Mouse (Mus musculus): Measurements from ENCODE around the gene Stat5b. TPM values are rescaled to one million over a fixed set of nuclear protein-coding genes. Genes with fewer than 3 reads are reported as not detected.

Stat5b gene
- polyA plus RNA-seq, 1 experiment from 2014 or later: 20.6 TPM

DNA sequence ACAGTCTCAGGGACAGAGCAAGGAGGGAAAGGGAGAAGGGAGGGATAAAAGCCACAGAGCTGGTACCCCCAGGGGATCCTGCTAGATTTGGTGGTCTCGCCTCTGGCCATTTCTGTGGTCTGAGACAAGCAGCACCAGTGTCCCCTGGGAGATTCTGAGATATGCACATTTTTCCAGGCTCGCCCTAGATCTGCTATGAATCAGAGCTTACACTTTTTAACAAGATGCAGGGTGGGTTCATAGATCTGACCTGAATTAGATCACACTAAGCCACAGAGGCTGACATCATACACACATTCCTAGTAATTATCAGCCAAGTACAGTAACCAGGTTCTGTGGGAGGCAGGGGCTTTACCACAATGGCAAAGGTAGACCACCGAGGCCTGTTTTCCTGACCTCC, 60.8 kb downstream of the Stat5b start:
- WGBS (ENCODE audit: insufficient replicate concordance): 74% methylated on average over 3 of the region's 3 CpGs
- Histone ChIP-seq H3K4me3 (replicated peaks) (no peak overlapping the region), H3K9me3 (replicated peaks) (no peaks in the 10 kb centered on the region), H3K27ac (replicated peaks) (no peak overlapping the region), H3K9ac (no peak overlapping the region), H3K36me3 (replicated peaks) (peaks cover 84% of the 10 kb centered on the region), H3K4me2 (no peak overlapping the region), H3K4me1 (replicated peaks) (no peaks in the 10 kb centered on the region), H3K27me3 (no peaks in the 10 kb centered on the region)
- no peak for ATAC-seq (ENCODE audit: insufficient read depth)

DNA sequence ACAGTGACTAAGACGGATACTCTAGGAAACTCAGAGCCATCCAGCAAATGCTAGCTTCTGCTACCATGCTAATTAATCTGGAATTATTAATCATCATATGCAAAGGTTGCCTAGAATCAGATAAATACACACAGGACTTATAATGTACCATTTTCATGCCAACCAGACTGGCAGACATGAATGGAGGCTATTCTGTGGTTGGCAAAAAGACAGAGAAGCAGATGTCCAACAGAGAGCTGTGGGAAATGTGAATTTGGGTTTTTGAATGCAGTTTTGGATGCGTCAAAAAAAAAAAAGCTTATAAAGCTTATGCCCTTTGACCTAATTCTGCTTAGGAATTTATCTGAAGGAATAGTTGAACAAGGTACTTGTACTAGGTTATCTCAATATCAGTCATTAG, 64.8 kb downstream of the Stat5b start:
- WGBS (ENCODE audit: insufficient replicate concordance): 80% methylated on average over 2 of the region's 2 CpGs
- H3K27me3 ChIP-seq: no peaks in the 10 kb centered on the region
- H3K36me3 ChIP-seq (replicated peaks): peaks cover 95% of the 10 kb centered on the region
- peaks cover 6% of the 10 kb centered on the region; the same call in 1 of the 2 replicates for H3K4me1 ChIP-seq (replicated peaks)
- no peak overlapping the region for H3K4me2 ChIP-seq
- no peak overlapping the region for H3K27ac ChIP-seq (replicated peaks)
- no peak overlapping the region for H3K4me3 ChIP-seq (replicated peaks)
- no peak overlapping the region for H3K9ac ChIP-seq
- ATAC-seq (ENCODE audit: insufficient read depth): no peak
- H3K9me3 ChIP-seq (replicated peaks): no peaks in the 10 kb centered on the region

DNA sequence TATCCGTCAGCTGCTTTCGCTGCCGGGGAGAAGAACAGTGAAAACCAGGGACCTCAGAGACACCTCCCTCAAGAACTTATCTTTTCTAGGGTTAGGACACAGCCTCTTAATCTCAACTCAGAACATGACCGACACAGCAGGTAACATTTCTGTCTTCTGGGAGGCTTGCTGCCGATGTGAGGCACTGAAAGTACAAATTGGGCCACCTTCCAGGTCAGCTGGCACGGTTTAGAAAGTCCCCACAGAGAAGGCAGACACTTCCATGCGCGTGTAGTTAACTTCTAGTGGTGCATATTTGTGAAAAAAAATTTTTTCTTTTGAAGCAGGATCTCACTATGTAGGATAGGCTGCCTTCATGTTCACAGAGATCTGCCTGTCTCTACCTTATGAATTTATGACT, 66.2 kb downstream of the Stat5b start:
- Histone ChIP-seq H3K9me3 (replicated peaks) (no peaks in the 10 kb centered on the region), H3K27me3 (no peaks in the 10 kb centered on the region), H3K4me2 (no peak overlapping the region), H3K36me3 (replicated peaks) (peaks cover 93% of the 10 kb centered on the region), H3K4me3 (replicated peaks) (no peak overlapping the region), H3K9ac (no peak overlapping the region), H3K4me1 (replicated peaks) (peaks cover 6% of the 10 kb centered on the region; the same call in 1 of the 2 replicates), H3K27ac (replicated peaks) (no peak overlapping the region)
- no peak for ATAC-seq (ENCODE audit: insufficient read depth)
- 82% methylated on average over 8 of the region's 8 CpGs for WGBS (ENCODE audit: insufficient replicate concordance)

DNA sequence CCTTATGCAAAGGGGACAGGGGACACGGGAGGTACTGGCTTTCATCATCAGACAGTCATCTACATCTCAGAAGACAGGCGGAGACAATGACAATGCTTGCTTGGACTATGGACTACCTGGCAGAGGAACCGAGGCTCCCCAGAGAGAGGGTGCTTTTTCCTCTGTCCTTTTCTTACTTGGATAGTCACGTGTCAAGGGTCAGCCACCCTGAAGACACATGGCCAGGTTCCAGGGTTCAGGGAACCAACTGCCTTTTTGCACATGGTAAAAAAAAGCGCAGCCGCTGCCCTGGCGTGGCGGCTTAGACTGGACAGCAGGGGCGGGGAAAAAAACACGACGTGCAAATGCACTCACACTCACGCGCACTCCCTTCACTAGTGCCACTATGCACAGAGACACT, 68.0 kb downstream of the Stat5b start:
- Histone ChIP-seq H3K4me2 (no peak overlapping the region), H3K36me3 (replicated peaks) (peaks cover 84% of the 10 kb centered on the region), H3K9ac (no peak overlapping the region), H3K4me3 (replicated peaks) (no peak overlapping the region), H3K4me1 (replicated peaks) (peaks cover 6% of the 10 kb centered on the region; the same call in 1 of the 2 replicates), H3K27me3 (no peaks in the 10 kb centered on the region), H3K27ac (replicated peaks) (no peak overlapping the region), H3K9me3 (replicated peaks) (no peaks in the 10 kb centered on the region)
- 84% methylated on average over 13 of the region's 13 CpGs for WGBS (ENCODE audit: insufficient replicate concordance)
- no peak for ATAC-seq (ENCODE audit: insufficient read depth)

DNA sequence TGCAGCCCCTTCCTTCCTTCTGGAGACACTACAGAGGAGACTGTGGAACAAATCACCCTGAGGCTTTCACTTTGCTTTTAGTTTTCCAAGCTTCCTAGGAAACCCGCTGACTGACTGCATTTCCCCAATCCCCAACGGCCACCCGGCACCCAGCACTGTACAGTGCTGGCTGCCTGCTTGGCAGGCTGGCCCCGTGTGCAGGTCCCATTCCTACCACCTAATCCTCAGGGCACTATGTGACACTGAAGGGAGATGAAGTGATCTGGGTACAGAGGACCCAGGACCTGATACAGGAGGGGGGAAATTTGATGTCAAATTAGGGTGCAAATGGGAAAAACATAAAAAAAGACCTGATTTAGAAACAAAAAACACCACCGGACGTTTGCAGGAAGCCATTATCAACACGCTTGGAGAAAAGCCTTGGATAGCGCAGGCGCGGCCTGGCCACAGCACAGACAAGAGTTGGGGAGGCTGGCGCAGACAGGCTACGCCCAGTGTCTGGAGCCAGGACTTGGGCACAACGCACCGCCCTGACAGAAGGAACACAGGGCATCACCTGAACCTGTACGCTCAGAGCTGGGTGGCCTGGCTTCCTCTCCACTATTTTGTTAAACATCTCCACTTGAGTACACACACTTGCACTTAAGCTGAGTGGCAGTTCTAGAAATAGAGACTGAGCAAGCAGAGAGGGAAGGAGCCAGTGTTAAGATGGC, 68.6 kb downstream of the Stat5b start:
- Histone ChIP-seq H3K27me3 (no peaks in the 10 kb centered on the region), H3K9ac (no peak overlapping the region), H3K4me2 (no peak overlapping the region), H3K4me1 (replicated peaks) (peaks cover 6% of the 10 kb centered on the region; the same call in 1 of the 2 replicates), H3K36me3 (replicated peaks) (peaks cover 78% of the 10 kb centered on the region), H3K9me3 (replicated peaks) (no peaks in the 10 kb centered on the region), H3K27ac (replicated peaks) (no peak overlapping the region), H3K4me3 (replicated peaks) (no peak overlapping the region)
- 79% methylated on average over 15 of the region's 15 CpGs for WGBS (ENCODE audit: insufficient replicate concordance)
- ATAC-seq (ENCODE audit: insufficient read depth): 0 out of 2 replicates have a peak, but pooled peaks have one; percentile 22

DNA sequence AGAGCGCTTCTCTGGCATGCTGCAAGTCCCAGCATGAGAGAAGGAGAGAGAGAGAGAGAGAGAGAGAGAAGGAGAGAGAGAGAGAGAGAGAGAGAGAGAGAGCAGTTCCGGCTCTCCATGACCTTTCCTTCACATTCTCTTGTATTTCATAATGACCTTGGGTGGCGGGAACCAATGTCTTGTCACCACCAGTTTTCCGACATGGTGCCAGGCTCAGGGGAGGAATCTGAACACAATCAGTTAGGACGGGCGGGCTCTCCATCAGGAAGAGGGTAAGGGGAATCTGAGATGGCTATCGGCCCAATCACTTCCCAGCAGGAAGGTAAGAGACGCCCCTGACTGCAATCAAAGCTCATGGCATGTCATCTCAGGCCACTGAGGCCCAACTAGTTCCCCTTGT, 70.3 kb downstream of the Stat5b start:
- no peak overlapping the region for H3K27ac ChIP-seq (replicated peaks)
- WGBS (ENCODE audit: insufficient replicate concordance): 80% methylated on average over 8 of the region's 8 CpGs
- peaks cover 6% of the 10 kb centered on the region; the same call in 1 of the 2 replicates for H3K4me1 ChIP-seq (replicated peaks)
- H3K4me2 ChIP-seq: no peak overlapping the region
- H3K27me3 ChIP-seq: no peaks in the 10 kb centered on the region
- peaks cover 61% of the 10 kb centered on the region for H3K36me3 ChIP-seq (replicated peaks)
- no peaks in the 10 kb centered on the region for H3K9me3 ChIP-seq (replicated peaks)
- ATAC-seq (ENCODE audit: insufficient read depth): no peak
- H3K9ac ChIP-seq: no peak overlapping the region
- H3K4me3 ChIP-seq (replicated peaks): no peak overlapping the region

DNA sequence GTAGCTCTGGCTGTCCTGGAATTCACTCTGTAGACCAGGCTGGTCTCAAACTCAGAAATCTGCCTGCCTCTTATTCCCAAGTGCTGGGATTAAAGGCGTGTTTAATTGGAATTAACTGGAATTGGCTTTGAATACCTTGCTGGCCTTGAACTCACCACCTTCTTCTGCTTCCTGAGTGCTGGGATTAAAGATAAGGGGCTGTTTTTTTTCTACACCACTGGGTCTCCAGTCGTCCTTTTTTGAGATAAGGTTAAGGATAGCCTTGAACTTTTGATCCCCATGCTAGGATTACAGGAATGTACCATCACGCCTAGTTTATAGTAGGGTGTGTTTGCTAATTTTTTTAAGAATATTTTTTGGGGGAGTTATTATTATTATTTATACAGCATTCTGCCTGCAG, 72.5 kb downstream of the Stat5b start:
- H3K4me3 ChIP-seq (replicated peaks): no peak overlapping the region
- H3K4me2 ChIP-seq: no peak overlapping the region
- no peak for ATAC-seq (ENCODE audit: insufficient read depth)
- H3K36me3 ChIP-seq (replicated peaks): peaks cover 43% of the 10 kb centered on the region
- no peaks in the 10 kb centered on the region for H3K4me1 ChIP-seq (replicated peaks)
- H3K27me3 ChIP-seq: no peaks in the 10 kb centered on the region
- 46% methylated on average over 3 of the region's 3 CpGs for WGBS (ENCODE audit: insufficient replicate concordance)
- H3K9ac ChIP-seq: no peak overlapping the region
- no peaks in the 10 kb centered on the region for H3K9me3 ChIP-seq (replicated peaks)
- no peak overlapping the region for H3K27ac ChIP-seq (replicated peaks)

DNA sequence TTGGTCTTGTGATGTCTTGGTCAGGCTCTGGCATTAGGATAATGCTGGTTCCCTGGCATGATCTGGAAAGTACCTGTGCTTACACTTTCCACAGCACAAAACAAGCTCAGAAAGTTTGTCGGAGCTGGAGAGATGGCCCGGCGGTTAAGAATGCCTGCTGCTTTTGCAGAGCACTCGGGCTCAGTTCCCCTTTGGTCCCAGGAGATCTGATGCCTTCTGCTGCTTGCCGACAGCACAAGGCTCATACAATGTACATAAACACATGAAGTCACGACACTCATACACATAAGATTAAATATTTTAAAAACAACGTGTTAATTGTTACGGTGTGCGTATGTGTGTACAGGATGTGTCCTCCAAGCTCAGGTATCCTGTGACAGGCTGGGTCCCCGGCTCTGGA, 74.6 kb downstream of the Stat5b start:
- H3K36me3 ChIP-seq (replicated peaks): peaks cover 21% of the 10 kb centered on the region; the same call in 1 of the 2 replicates
- ATAC-seq (ENCODE audit: insufficient read depth): no peak
- no peak overlapping the region for H3K9ac ChIP-seq
- peaks cover 2% of the 10 kb centered on the region for H3K4me1 ChIP-seq (replicated peaks)
- no peak overlapping the region for H3K4me3 ChIP-seq (replicated peaks)
- no peak overlapping the region for H3K27ac ChIP-seq (replicated peaks)
- H3K9me3 ChIP-seq (replicated peaks): no peaks in the 10 kb centered on the region
- WGBS (ENCODE audit: insufficient replicate concordance): 77% methylated on average over 10 of the region's 10 CpGs
- no peaks in the 10 kb centered on the region for H3K27me3 ChIP-seq
- no peak overlapping the region for H3K4me2 ChIP-seq

DNA sequence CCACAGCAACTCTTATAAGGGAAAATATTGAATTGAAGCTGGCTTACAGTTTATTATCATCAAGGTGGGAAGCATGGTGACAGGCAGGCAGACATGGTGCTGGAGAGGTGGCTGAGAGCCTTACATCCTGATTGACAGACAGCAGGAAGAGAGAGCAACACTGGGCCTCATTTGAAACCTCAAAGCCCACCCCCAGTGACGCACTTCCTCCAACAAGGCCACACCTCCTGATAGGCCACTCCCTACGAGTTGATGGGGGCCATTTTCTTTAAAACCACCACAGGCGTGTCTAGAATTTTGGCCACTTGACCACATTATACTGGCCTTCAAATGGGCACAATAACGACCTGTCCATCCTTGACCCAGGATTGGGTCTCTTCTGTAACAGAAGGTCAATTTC, 76.3 kb downstream of the Stat5b start:
- no peak overlapping the region for H3K4me3 ChIP-seq (replicated peaks)
- H3K27ac ChIP-seq (replicated peaks): no peak overlapping the region
- H3K4me1 ChIP-seq (replicated peaks): peaks cover 13% of the 10 kb centered on the region
- no peaks in the 10 kb centered on the region for H3K27me3 ChIP-seq
- peaks cover 7% of the 10 kb centered on the region; the same call in 1 of the 2 replicates for H3K36me3 ChIP-seq (replicated peaks)
- ATAC-seq (ENCODE audit: insufficient read depth): no peak
- no peak overlapping the region for H3K4me2 ChIP-seq
- no peaks in the 10 kb centered on the region for H3K9me3 ChIP-seq (replicated peaks)
- WGBS (ENCODE audit: insufficient replicate concordance): 59% methylated on average over 4 of the region's 4 CpGs
- no peak overlapping the region for H3K9ac ChIP-seq

DNA sequence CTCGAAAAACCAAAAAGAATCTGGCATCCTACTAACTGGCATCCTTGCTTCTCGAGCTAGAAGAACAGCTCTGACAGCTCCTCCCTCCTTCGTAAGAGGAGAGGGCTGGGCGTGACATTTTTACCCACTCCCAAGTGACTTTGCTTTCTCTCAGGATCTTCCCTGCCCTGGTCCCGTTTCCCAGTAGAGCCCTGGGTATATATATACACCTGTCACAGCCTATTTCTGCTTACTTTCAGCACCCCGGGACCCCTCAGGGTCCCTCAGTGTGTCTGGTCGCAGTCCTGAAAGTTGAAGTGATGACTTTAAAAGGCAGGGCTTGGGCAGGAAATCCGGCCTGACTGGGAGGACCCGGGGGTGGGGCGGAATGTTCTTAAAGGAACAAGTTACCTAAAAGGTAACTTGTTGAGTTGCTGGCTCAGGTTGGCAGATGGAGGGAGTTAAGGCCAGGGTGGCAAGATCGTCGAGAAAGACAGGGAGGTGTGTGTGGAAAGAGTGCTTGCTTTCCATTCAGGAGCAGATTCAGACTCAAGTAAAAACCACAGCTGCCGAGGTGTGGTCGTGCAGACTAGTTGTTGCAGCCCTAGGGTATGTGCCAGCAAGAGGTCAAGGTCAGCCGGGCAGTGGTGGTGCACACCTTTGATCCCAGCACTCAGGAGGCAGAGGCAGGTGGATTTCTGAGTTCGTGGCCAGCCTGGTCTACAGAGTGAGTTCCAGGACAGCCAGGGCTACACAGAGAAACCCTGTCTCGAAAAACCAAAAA, 79.7 kb downstream of the Stat5b start, which contains the start of gene Ghdc:
TSS of gene Ghdc (minus strand) at position 312 of the 763 bp plus-strand sequence.
- Histone ChIP-seq H3K27me3 (no peaks in the 10 kb centered on the region), H3K4me2 (peak within 1 kb of the TSS; percentile 70), H3K9me3 (replicated peaks) (no peaks in the 10 kb centered on the region), H3K36me3 (replicated peaks) (no peaks in the 10 kb centered on the region), H3K9ac (peak within 1 kb of the TSS; percentile 37), H3K27ac (replicated peaks) (no peak within 1 kb of the TSS), H3K4me1 (replicated peaks) (peaks cover 13% of the 10 kb centered on the region), H3K4me3 (replicated peaks) (peak within 1 kb of the TSS; percentile 63)
- ATAC-seq (ENCODE audit: insufficient read depth): peak; percentile 54
- 11% methylated on average over 17 of the region's 17 CpGs for WGBS (ENCODE audit: insufficient replicate concordance)

DNA sequence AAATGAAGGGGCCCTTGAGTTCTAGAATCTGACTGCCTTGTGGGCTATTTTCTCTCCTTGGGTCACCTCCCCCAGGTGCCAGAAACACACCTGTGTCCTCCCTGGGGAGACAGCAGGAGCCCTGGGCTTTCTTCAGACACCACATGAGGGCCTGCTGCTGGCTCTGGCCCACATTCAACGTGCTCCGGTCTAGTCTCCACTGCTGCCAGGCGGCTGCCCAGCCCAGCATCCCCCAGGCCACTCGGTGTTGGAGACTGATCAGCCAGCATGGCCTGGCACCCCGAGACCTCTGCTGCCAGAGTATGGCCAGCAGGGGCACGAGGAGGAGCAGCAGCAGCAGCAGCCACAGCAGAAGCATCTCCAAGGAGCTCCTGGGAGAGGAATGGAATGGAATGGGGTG, 80.5 kb downstream of the Stat5b start:
- H3K9me3 ChIP-seq (replicated peaks): no peaks in the 10 kb centered on the region
- no peak overlapping the region for H3K27ac ChIP-seq (replicated peaks)
- H3K4me2 ChIP-seq: peak overlapping the region; percentile 70
- H3K27me3 ChIP-seq: no peaks in the 10 kb centered on the region
- no peak overlapping the region for H3K9ac ChIP-seq
- no peak for ATAC-seq (ENCODE audit: insufficient read depth)
- peaks cover 13% of the 10 kb centered on the region for H3K4me1 ChIP-seq (replicated peaks)
- no peaks in the 10 kb centered on the region for H3K36me3 ChIP-seq (replicated peaks)
- H3K4me3 ChIP-seq (replicated peaks): peak overlapping the region; percentile 63
- WGBS (ENCODE audit: insufficient replicate concordance): 44% methylated on average over 6 of the region's 6 CpGs
